Mouse (Mus musculus) ES-E14 (cell line): Measurements from ENCODE around the gene Svs3a. TPM values are rescaled to one million over a fixed set of nuclear protein-coding genes. Genes with fewer than 3 reads are reported as not detected.
"Not testable (repeated sequence)": the region's sequence is repeated elsewhere in the genome, so short reads cannot be mapped to it uniquely, and the experiment has no call there.

Source experiments
- DNase-seq: peaks from one replicate; pipeline ENCODE4 v3.0.0-alpha.2; 2013; ENCODE audit warnings: low read depth, low spot score
- H3K27ac ChIP-seq: 2 replicates; pipeline ENCODE4 v1.5.1; 2012; ENCODE audit warnings: low read depth, mild to moderate bottlenecking, low read length, moderate library complexity, mixed read lengths; ENCODE audit not compliant: poor library complexity, insufficient read depth, severe bottlenecking
- H3K36me3 ChIP-seq: 2 replicates; pipeline ENCODE4 v1.6.1; 2012; ENCODE audit warnings: mild to moderate bottlenecking, low read length, moderate library complexity, mixed read lengths; ENCODE audit not compliant: control insufficient read depth, poor library complexity, insufficient read depth, severe bottlenecking
- H3K4me1 ChIP-seq, 2 experiments: fragments of 150-350 bp in 1 of 2; sonication (generic) in 1 of 2; 2 replicates each; pipeline ENCODE4 v1.6.1; 2012; ENCODE audit warnings: low read length in 2 of 2, mild to moderate bottlenecking in 1 of 2, mixed read lengths in 1 of 2; ENCODE audit not compliant: control insufficient read depth in 2 of 2, insufficient read depth in 2 of 2, poor library complexity in 1 of 2
- H3K4me3 ChIP-seq, 2 experiments: fragments of 150-350 bp in 1 of 2; sonication (generic) in 1 of 2; 2 replicates each; pipeline ENCODE4 v1.5.1; 2012; ENCODE audit warnings: low read length in 2 of 2, low read depth in 1 of 2, mild to moderate bottlenecking in 1 of 2, mixed read lengths in 1 of 2; ENCODE audit not compliant: insufficient read depth in 1 of 2, poor library complexity in 1 of 2, severe bottlenecking in 1 of 2
- H3K9ac ChIP-seq: 2 replicates; pipeline ENCODE4 v1.6.1; 2012; ENCODE audit warnings: low read depth, mild to moderate bottlenecking, low read length, mixed read lengths; ENCODE audit not compliant: poor library complexity, insufficient read depth, severe bottlenecking
- H3K9me3 ChIP-seq: fragments of 150-350 bp; sonication (generic); 2 replicates; pipeline ENCODE4 v1.6.1; 2012; ENCODE audit warnings: low read depth, mild to moderate bottlenecking, low read length; ENCODE audit not compliant: control insufficient read depth, insufficient read depth
- CHD2 ChIP-seq: IDR thresholded peaks from 2 replicates; pipeline ENCODE4 v1.6.1; 2014; ENCODE audit warnings: mild to moderate bottlenecking, low read depth, low read length, inconsistent platforms
- HCFC1 ChIP-seq: IDR thresholded peaks from 2 replicates; pipeline ENCODE4 v1.6.1; 2012; ENCODE audit warnings: low read length, inconsistent platforms, borderline replicate concordance; ENCODE audit not compliant: insufficient read depth
- MAFK ChIP-seq: IDR thresholded peaks from 2 replicates; pipeline ENCODE4 v1.6.1; 2014; ENCODE audit warnings: mild to moderate bottlenecking, low read depth, low read length, inconsistent platforms; ENCODE audit not compliant: insufficient read depth
- ZC3H11A ChIP-seq: IDR thresholded peaks from 2 replicates; pipeline ENCODE4 v1.6.1; 2012; ENCODE audit warnings: low read depth, mild to moderate bottlenecking, inconsistent platforms, low read length, borderline replicate concordance
- ZNF384 ChIP-seq: IDR thresholded peaks from 2 replicates; pipeline ENCODE4 v1.6.1; 2012; ENCODE audit warnings: low read depth, low read length, inconsistent platforms
- in situ Hi-C, 2 experiments: fragments of 600-800 bp; cut with MboI; formaldehyde crosslinking; loops; one replicate each; pipeline ENCODE4 v1.15.1; 2025; ENCODE audit warnings: low sequenced_read_pairs in 2 of 2, inconsistent platforms in 1 of 2; ENCODE audit not compliant: unreplicated experiment in 2 of 2
- total RNA-seq: library from RNA; depleted of rRNA; stranded (reverse); fragments of 300-350 nt; gene quantifications from 2 replicates; pipeline ENCODE4 v1.2.3, GENCODE M21; 2012; rRNA removed

Gene Svs3a
- not detected in 2 replicates for total RNA-seq

DNA sequence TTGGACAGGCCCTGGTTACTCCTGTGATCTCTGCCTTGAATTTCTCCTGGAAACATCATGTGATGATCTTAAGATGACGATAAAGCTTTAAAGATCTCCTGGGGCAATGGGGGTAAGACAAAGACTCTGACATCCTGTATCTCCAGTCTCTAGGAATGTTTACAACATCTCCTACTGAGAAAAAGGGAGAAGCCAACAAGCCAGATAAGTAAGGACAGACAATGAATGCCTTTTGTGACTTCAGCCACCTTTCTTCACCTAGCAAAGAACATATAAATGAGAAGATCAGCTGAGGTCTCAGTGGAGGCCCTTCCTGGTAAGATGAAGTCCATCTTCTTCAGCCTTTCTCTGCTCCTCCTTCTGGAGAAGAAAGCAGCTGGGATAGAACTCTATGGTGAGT lies at the start of gene Svs3a:
Svs3a (plus strand) TSS at position 301 of the 400 bp plus-strand sequence.
- in situ Hi-C loops, H3K4me1 ChIP-seq, H3K36me3 ChIP-seq: not testable (repeated sequence)

DNA sequence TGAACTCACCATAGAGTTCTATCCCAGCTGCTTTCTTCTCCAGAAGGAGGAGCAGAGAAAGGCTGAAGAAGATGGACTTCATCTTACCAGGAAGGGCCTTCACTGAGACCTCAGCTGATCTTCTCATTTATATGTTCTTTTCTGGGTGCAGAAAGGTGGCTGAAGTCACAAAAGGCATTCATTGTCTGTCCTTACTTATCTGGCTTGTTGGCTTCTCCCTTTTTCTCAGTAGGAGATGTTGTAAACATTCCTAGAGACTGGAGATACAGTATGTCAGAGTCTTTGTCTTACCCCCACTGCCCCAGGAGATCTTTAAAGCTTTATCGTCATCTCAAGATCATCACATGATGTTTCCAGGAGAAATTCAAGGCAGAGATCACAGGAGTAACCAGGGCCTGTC lies 32.5 kb upstream of the Svs3a start, which contains the start of gene Svs3b:
Svs3b (minus strand) TSS at position 101 of the 400 bp plus-strand sequence.
- H3K9ac ChIP-seq, in situ Hi-C loops, H3K4me1 ChIP-seq: not testable (repeated sequence)

More for the DNA sequence above, at the start of gene Svs3a:
- H3K9ac ChIP-seq, H3K4me3 ChIP-seq, H3K9me3 ChIP-seq, DNase-seq, H3K27ac ChIP-seq: not testable (repeated sequence)

DNA sequence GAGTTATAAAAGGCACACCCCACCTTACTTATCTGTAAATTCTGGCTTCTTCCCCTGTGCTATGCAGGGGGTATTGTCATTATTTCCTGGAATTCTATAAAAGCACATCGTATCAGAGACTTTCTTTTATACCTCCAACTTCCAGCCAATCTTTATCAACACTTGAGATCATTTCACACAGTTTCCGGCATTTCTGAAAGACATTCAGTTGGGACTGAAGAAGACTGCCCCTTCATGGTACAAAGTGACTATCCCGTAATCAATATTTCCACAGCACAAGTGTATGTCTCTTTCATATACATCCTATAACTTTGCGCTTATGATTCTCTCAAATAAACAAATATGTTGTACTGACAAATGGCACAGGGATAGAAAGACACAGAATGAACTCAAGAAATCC lies 10.7 kb upstream of the Svs3a start, which contains the start of gene Svs4:
Svs4 (minus strand) TSS at position 101 of the 400 bp plus-strand sequence.
- Histone ChIP-seq H3K9me3 (no peaks in the 10 kb centered on the region), H3K27ac (no peak within 1 kb of the TSS), H3K9ac (no peak within 1 kb of the TSS), H3K4me1 (no peaks in the 10 kb centered on the region), H3K36me3 (no peaks in the 10 kb centered on the region), H3K4me3 (no peak within 1 kb of the TSS)
- TF ChIP-seq ZC3H11A (no peak), HCFC1 (no peak), CHD2 (no peak)
- in situ Hi-C loops: no loop called here
- no peak for DNase-seq

More for the DNA sequence above, 32.5 kb upstream of the Svs3a start, which contains the start of gene Svs3b:
- H3K36me3 ChIP-seq, H3K4me3 ChIP-seq, H3K27ac ChIP-seq, H3K9me3 ChIP-seq, DNase-seq: not testable (repeated sequence)

DNA sequence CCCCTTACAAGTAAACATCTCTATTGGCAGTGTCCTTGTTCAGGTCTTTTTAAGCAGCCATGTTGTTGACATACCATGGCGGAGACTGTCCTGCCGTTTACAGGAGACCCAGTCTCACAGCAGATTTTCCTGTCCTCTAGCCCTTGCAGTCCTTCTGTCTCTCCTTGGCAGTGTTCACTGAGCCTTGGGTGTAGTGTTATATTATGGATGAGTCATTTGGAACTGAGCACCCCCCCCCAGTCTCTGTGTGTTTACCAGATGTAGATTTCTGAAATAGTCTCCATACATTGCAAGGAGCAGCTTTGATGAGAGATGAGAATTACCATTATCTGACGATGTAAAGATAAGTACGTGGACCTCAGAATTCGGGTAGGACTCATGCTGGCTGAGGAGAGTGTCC lies 23.5 kb downstream of the Svs3a start:
- no peak overlapping the region for H3K4me3 ChIP-seq
- DNase-seq: no peak
- in situ Hi-C loops: no loop called here
- no peak overlapping the region for H3K27ac ChIP-seq
- no peak for TF ChIP-seq CHD2
- TF ChIP-seq MAFK: no peak
- no peak for TF ChIP-seq HCFC1
- no peak for TF ChIP-seq ZC3H11A
- TF ChIP-seq ZNF384: no peak
- no peak overlapping the region for H3K9ac ChIP-seq
- no peaks in the 10 kb centered on the region for H3K36me3 ChIP-seq
- H3K9me3 ChIP-seq: no peaks in the 10 kb centered on the region
- H3K4me1 ChIP-seq: no peaks in the 10 kb centered on the region

DNA sequence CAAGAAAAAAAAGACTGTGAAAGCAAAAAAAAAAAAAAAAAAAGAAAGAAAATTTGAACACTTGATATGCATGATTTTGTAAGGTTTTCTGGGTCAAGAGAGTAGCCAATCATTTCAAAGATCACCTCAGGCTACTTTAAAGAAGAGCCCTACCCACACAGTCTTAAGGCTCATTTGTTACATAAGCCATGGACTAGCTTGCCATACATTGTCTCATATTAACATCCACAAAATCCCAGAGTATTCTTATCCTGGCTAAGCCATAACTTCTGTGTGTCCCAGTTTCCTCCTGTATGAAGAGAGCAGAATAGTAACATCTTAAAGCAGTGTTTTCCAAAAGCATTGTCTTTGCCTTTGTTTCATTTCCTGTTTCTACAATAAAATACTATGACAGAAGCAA lies 26.4 kb downstream of the Svs3a start:
- H3K9ac ChIP-seq, H3K36me3 ChIP-seq, H3K4me3 ChIP-seq, H3K9me3 ChIP-seq, H3K4me1 ChIP-seq, H3K27ac ChIP-seq, in situ Hi-C loops, DNase-seq: not testable (repeated sequence)

DNA sequence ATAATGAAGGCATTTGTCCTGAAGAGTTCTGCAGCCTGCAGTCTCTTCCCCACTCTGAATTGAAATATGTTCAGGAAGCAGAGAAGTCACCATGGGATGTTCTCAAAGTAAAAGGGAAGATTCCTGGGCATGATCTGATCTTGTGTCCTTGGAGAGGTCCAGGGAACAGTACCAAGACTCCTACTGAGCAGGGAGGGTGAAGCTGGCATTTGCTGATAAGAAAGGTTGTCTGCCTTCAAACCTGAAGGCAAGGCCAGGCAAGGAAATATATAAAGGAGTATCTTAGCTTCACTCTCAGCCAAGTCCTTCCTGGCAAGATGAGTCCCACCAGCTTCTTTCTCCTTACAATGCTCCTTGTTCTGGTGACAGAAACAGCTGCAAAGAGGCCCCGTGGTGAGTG lies 27.4 kb downstream of the Svs3a start, which contains the start of gene Svs6:
Svs6 (plus strand) TSS at position 301 of the 400 bp plus-strand sequence.
- H3K36me3 ChIP-seq, in situ Hi-C loops, DNase-seq, H3K4me3 ChIP-seq, H3K27ac ChIP-seq, H3K9ac ChIP-seq, H3K9me3 ChIP-seq, H3K4me1 ChIP-seq: not testable (repeated sequence)
